Mouse (Mus musculus) small intestine, adult 2 months (tissue): Measurements from ENCODE around the gene Hist2h2aa1. TPM values are rescaled to one million over a fixed set of nuclear protein-coding genes. Genes with fewer than 3 reads are reported as not detected.

Experiments used
- H3K27ac ChIP-seq: fragments of 200-500 bp; 2 replicates; pipeline ENCODE4 v1.5.1; 2012; ENCODE audit warnings: low read depth, low read length, control low read depth, inconsistent platforms; ENCODE audit not compliant: insufficient read depth
- H3K27me3 ChIP-seq: fragments of 200-500 bp; 2 replicates; pipeline ENCODE4 v1.6.1; 2012; ENCODE audit warnings: mild to moderate bottlenecking, moderate library complexity, low read length, inconsistent platforms; ENCODE audit not compliant: control insufficient read depth, insufficient read depth
- H3K36me3 ChIP-seq: fragments of 200-500 bp; 2 replicates; pipeline ENCODE4 v1.6.1; 2012; ENCODE audit warnings: mild to moderate bottlenecking, low read length, control low read depth, inconsistent platforms; ENCODE audit not compliant: control insufficient read depth, insufficient read depth
- H3K4me1 ChIP-seq: fragments of 200-500 bp; 2 replicates; pipeline ENCODE4 v1.6.1; 2012; ENCODE audit warnings: low read length, inconsistent platforms, mixed read lengths; ENCODE audit not compliant: control insufficient read depth, insufficient read depth, insufficient read length
- H3K4me3 ChIP-seq: fragments of 200-500 bp; 2 replicates; pipeline ENCODE4 v1.5.1; 2012; ENCODE audit warnings: low read depth, mild to moderate bottlenecking, control low read depth, inconsistent platforms, low read length, moderate library complexity
- CTCF ChIP-seq: fragments of 200-500 bp; IDR thresholded peaks from 2 replicates; pipeline ENCODE4 v1.5.1; 2012; ENCODE audit warnings: low read depth, mild to moderate bottlenecking, control low read depth, inconsistent platforms, low read length, moderate library complexity, mixed read lengths; ENCODE audit not compliant: insufficient replicate concordance, insufficient read length; ENCODE audit errors: extremely low read depth
- POLR2A ChIP-seq: fragments of 200-500 bp; IDR thresholded peaks from 2 replicates; pipeline ENCODE4 v1.6.1; 2012; ENCODE audit warnings: low read depth, mild to moderate bottlenecking, control low read depth, inconsistent platforms, low read length, moderate library complexity
- WGBS: fragments of 180-500 bp; shearing (Covaris S2); methylation state at CpG from one replicate; pipeline ENCODE4 v1.1.7; 2018; 5-methylcytosine and 5-hydroxymethylcytosine counted together
- polyA plus RNA-seq: library from polyadenylated mRNA; depleted of rRNA; stranded (reverse); fragments of >200 nt; gene quantifications from 2 replicates; pipeline ENCODE4 v1.2.3, GENCODE M21; 2012

The Hist2h2aa1 gene
- polyA plus RNA-seq, 1 experiment = 622 TPM

DNA sequence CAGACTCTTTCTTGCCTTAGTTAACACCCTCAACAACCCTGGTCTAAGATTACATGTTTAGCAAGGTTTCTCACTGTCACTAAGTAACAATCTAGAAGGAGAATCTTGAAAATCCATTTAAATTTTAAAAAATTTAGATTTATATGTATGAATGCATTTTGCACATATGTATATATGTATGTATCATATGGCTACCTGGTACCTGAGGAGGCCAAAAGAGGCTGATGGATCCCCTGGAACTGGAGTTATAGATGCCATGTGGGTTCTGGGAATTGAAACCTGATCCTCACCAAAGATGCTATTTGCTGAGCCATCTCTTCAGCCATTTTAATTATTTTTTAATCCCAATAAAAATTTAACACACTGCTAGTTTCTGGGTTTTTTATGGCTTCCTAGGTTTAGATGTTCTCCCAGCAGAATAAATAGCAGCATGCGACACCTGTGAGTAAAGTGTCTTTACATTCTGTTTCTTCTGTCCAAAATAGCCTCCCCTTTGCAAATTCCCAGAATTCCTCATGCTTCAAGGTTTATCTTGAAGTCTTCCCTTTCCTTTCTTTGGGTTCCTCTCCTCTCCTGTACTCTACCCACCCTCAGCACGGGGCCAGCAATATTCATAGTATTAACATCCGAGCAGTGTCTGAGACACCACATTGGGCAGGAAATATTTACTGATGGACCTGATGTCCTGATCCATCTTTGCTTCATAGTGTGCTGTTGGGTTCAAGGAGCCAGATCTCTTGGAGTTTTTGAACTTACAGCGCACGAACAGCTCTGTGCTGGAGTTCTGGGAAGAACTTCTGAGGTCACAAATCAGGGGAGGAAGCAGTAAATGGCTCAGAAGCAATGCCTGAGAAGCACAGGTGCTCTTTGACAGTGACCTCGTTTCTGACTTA, 3.1 kb downstream of the Hist2h2aa1 start:
- Histone ChIP-seq H3K27ac (no peak overlapping the region), H3K4me1 (peaks cover 6% of the 10 kb centered on the region; the same call in 1 of the 2 replicates), H3K27me3 (no peaks in the 10 kb centered on the region), H3K36me3 (no peaks in the 10 kb centered on the region), H3K4me3 (no peak overlapping the region)
- 45% methylated on average over 6 of the region's 6 CpGs for WGBS
- TF ChIP-seq POLR2A = no peak
- no peak for TF ChIP-seq CTCF

DNA sequence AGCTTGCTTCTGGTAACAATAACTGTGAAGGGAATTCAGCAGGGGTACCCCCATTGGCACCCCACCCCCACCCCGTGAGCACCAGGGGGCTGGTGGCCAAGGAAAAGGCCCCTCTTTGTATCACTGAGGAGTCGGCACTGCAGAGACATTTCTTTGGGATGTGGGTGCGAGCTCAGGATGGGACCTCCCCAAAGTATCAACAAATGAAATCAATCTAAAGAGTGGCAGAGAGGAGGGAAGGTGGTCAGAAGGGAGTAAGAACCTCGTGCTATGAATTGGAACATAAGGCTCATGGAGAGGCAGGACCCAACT, 3.7 kb downstream of the Hist2h2aa1 start:
- H3K4me1 ChIP-seq = peaks cover 4% of the 10 kb centered on the region; the same call in 1 of the 2 replicates
- no peak for TF ChIP-seq POLR2A
- no peak for TF ChIP-seq CTCF
- H3K4me3 ChIP-seq = no peak overlapping the region
- H3K27ac ChIP-seq = no peak overlapping the region
- WGBS = 61% methylated on average over 4 of the region's 4 CpGs
- H3K36me3 ChIP-seq = no peaks in the 10 kb centered on the region
- no peaks in the 10 kb centered on the region for H3K27me3 ChIP-seq

DNA sequence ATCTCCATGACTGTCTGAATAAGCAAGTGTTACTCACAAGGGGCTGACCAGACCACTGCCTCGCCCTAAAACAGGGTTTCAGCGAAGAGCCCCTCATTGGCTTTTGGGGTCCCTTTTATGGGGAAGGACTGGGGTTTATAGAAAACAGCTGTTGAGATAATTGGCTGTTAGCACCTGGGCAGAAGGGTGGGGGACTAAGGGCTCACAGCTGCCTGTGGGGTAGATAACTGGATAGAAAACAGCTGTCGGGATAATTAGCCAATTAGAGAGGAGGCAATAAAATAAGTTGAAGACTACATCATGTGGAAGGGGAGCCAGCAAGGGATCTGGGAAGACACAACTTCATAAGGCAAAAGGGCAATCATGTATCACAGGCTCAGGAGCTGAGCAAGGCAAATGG, 5.6 kb downstream of the Hist2h2aa1 start:
- TF ChIP-seq CTCF = no peak
- no peak for TF ChIP-seq POLR2A
- Histone ChIP-seq H3K4me3 (no peak overlapping the region), H3K27me3 (no peaks in the 10 kb centered on the region), H3K27ac (no peak overlapping the region), H3K4me1 (no peaks in the 10 kb centered on the region), H3K36me3 (no peaks in the 10 kb centered on the region)
- 47% methylated on average over 3 of the region's 3 CpGs for WGBS

DNA sequence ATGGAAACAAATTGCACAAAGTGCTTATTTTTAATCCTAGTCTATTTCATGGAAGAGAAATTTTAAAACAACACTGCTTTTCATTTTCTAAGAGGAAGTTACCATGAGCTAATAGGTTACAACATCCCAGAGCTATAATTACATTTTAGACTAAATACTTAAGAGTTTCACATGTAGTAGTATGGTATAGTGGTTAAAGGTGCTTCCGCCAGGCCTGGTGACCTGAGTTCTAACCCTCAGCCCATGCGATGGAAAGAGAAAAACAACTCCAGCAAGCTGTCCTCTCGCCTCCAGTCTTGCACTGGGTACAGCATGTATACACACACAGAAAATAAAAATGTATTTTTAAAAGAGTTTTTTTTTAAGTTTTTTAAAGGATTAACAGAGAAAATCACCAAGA, 6.5 kb downstream of the Hist2h2aa1 start:
- Histone ChIP-seq H3K4me3 (no peak overlapping the region), H3K27ac (no peak overlapping the region), H3K36me3 (no peaks in the 10 kb centered on the region), H3K4me1 (peaks cover 3% of the 10 kb centered on the region; the same call in 1 of the 2 replicates), H3K27me3 (no peaks in the 10 kb centered on the region)
- WGBS = 74% methylated on average over 3 of the region's 3 CpGs
- no peak for TF ChIP-seq POLR2A

DNA sequence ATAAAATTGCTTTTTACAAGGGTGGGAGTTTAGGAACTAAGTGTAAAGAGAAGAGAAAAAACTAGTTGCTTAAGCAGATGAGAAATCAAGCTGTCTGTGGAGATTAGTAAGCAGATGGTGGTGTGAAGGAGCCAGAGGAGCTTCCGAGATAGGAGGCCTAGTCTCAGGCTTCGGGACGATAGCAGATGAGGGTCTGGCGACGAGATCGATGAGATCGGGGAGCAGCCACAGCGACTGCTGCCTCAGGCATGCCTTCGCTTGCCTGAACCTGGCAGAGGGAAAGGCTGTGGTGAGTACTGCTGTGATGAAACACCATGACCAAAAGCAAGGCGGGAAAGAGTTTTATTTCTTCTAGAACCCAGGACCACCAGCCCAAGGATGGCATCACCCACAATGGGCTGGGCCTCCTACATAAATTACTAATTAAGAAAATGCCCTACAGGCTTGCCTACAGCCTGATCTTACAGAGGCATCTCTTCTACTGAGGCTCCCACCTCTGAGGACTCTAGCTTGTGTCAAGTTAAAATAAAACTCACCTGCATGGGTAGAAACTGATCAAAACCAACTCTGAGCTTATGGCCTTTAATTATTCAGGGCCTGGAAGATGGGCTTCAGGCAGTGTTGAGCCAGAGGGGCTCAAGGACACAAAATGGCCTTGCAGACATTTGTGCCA, 9.5 kb downstream of the Hist2h2aa1 start:
- H3K27me3 ChIP-seq = no peaks in the 10 kb centered on the region
- WGBS = 87% methylated on average over 10 of the region's 10 CpGs
- TF ChIP-seq CTCF (no peak), POLR2A (no peak)
- H3K36me3 ChIP-seq = no peaks in the 10 kb centered on the region
- H3K27ac ChIP-seq = no peak overlapping the region
- peaks cover 6% of the 10 kb centered on the region; the same call in 1 of the 2 replicates for H3K4me1 ChIP-seq
- no peak overlapping the region for H3K4me3 ChIP-seq

DNA sequence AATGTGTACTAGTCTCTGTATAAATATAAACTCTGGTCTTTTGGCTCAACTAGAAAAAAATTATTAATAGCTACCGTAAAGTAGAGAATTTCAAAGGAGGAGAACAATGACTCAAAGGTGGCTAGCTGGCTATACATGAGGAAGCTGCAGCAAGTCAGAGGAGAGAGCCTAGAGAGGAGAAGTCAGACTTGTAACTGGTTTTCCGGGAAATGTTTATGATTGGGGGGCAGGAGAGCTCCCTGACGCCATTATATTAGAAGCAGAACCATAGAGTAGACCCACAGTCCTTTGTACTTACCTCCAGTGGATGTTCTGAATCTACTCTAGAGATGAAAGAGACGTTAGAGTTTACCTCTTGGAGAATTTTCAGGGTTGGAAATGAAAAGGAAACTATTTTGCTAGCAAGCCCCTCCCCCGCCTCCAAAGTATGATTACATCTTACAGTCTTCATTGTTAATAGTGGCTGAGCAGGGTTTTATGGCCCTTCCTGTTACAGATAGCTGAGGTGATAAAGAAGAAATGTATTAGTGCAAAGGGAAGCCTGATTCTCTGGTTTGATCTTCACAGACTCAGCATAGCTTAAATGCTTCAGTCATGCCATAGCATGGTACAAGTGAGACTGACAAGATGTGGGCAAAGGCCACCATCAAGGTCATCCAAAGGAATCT, 10.8 kb downstream of the Hist2h2aa1 start:
- H3K4me3 ChIP-seq = no peak overlapping the region

DNA sequence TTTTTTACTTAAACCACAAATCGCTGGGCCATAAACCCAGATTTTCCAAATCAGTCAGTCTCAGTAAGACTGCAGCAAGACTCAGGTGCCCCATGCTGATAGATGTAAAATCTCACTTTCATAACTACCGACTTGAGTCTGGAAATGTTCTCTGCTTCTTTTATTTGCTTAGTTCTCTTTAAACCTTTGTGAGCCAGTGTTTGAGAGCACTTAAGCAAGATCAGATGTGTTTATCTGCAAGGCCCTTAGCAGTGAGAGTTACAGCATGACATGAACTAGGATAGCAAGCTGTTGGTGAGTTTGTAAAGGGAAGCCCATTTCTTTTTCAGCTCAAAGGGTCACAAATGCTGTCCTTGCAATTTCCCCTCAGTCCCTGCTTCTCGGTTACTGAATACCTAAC, 11.9 kb downstream of the Hist2h2aa1 start:
- TF ChIP-seq POLR2A (no peak), CTCF (no peak)
- 66% methylated on average over 3 of the region's 3 CpGs for WGBS

More for the DNA sequence above, 10.8 kb downstream of the Hist2h2aa1 start:
- Histone ChIP-seq H3K27ac (0 out of 2 replicates have a peak overlapping the region, but pooled peaks have one; percentile 21), H3K36me3 (no peaks in the 10 kb centered on the region), H3K4me1 (peaks cover 6% of the 10 kb centered on the region; the same call in 1 of the 2 replicates), H3K27me3 (no peaks in the 10 kb centered on the region)
- WGBS = 18% methylated on average over 5 of the region's 5 CpGs
- TF ChIP-seq CTCF (no peak), POLR2A (no peak)

More for the DNA sequence above, 11.9 kb downstream of the Hist2h2aa1 start:
- Histone ChIP-seq H3K4me1 (peaks cover 10% of the 10 kb centered on the region; the same call in 1 of the 2 replicates), H3K27me3 (no peaks in the 10 kb centered on the region), H3K27ac (no peak overlapping the region), H3K36me3 (no peaks in the 10 kb centered on the region), H3K4me3 (no peak overlapping the region)
